Mouse (Mus musculus) heart, adult 8-10 months (tissue): ENCODE data around the gene Pex7. TPM values are rescaled to one million over a fixed set of nuclear protein-coding genes. Genes with fewer than 3 reads are reported as not detected.

ENCODE experiments used
- total RNA-seq, 4 experiments: library from RNA; stranded (reverse); gene quantifications; 2 replicates each; pipeline ENCODE4 v1.2.4; 2022

Gene Pex7
- total RNA-seq, 4 experiments from 2014 or later: 32.5 to 36.9 (median 34.6) TPM

Other genes with a start within 250 kb of the Pex7 start
- gene Il20ra, start 195.1 kb downstream of the Pex7 start, total RNA-seq: not detected
- gene Slc35d3, start 56.2 kb downstream of the Pex7 start, total RNA-seq: not detected
- 10 to 100 TPM; 39.6 to 45.7 (median 40.9) TPM for gene Map3k5, start 26.8 kb upstream of the Pex7 start, total RNA-seq
- gene Map7, start 240.8 kb upstream of the Pex7 start, total RNA-seq: 10 to 100 TPM; 13.7 to 20.4 (median 15.3) TPM